Mouse (Mus musculus): ENCODE measurements at regions not wholly inside any gene's neighbourhood (a gene's known extent, or its start where the extent isn't known, plus 50 kb on each side); places are given as distances from the start of the nearest gene placed in this dataset.

- TF ChIP-seq CTCF (IDR thresholded peaks at IDR 0.05; ENCODE audit: borderline replicate concordance, insufficient read depth, low read length) (no peak), POLR2A (IDR thresholded peaks at IDR 0.05; ENCODE audit: low read depth, low read length) (no peak)
Observed at GRCm38 (mm10) chr8:49136503-49137044, 292.8 kb upstream of the Tenm3 start.
